Mouse (Mus musculus): ENCODE data around the gene Arpc1a.

GRCm38 (mm10) chr5:145075081-145075480 lies 8.5 kb upstream of the Arpc1a start:
- TF ChIP-seq POLR2A (IDR thresholded peaks at IDR 0.05; ENCODE audit: extremely low read depth, insufficient read depth, low read length) (no peak), CTCF (IDR thresholded peaks at IDR 0.05; ENCODE audit: extremely low read depth, insufficient read depth, low read length) (no peak)
